Mouse (Mus musculus) granulocyte monocyte progenitor cell, adult 5-6 weeks (primary cell): ENCODE results near the gene Olfr1278. TPM values are rescaled to one million over a fixed set of nuclear protein-coding genes. Genes with fewer than 3 reads are reported as not detected.
"Not testable (repeated sequence)": the region's sequence is repeated elsewhere in the genome, so short reads cannot be mapped to it uniquely, and the experiment has no call there.

Experiments
- ATAC-seq: replicated peaks from 2 replicates; pipeline ENCODE4 v1.8.0; 2016; ENCODE audit warnings: mild to moderate bottlenecking, moderate TSS enrichment, inconsistent platforms; ENCODE audit not compliant: poor library complexity, severe bottlenecking
- total RNA-seq, 2 experiments: library from RNA; stranded (forward) in 1 of 2; stranded (reverse) in 1 of 2; fragments of 200-712, 200-1000 nt in 1 of 2; fragments of >200 nt in 1 of 2; fragmentation: Nextera tagmentation in 1 of 2; gene quantifications; 2 replicates each; pipeline ENCODE4 v1.2.3; 2014 to 2017

Olfr1278 gene
- total RNA-seq (2014; fragmentation: Nextera tagmentation) (not detected in 2 replicates), total RNA-seq (2017) (not detected in 2 replicates)

DNA sequence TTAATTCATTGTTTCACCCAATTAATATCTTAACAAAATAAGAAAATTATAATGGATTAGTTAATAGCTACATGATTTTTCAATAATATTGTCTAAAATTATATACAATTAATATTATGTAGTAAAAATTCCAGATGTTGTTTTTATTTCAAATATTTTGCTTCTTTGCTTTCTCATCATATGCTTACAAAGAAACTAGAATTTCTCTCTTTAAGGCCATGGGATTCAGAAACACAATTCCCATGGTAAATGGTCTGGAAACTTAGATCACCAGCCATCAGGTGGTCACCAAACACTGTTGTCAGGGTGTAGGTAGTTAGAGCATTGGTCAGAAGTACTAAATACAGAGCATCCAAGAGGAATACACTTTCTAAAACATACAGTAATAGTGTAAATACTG lies at the start of gene Olfr1278:
Gene Olfr1278 (plus strand): TSS at position 301 of the 400 bp plus-strand sequence.
- no peak for ATAC-seq

DNA sequence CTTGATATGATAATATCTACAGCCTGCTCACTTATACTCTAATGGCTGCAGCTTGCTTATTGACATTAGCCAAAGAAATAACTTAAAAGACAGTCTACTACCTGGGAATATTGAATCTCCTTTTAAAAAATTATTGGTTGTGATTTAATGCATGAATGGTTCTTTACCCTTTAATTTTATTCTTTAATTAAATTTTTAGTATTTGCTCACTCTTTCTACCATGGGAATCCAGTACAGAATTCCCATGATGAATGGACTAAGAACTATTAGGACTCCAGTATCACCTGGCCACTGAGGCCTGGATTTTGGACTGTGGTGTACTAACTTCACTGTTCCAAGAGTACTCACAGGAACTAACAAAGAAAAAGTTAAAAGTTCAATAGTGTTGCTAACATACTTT lies 35.7 kb upstream of the Olfr1278 start, which contains the start of gene Olfr1276:
Gene Olfr1276 (plus strand): TSS at position 301 of the 400 bp plus-strand sequence.
- ATAC-seq: no peak

DNA sequence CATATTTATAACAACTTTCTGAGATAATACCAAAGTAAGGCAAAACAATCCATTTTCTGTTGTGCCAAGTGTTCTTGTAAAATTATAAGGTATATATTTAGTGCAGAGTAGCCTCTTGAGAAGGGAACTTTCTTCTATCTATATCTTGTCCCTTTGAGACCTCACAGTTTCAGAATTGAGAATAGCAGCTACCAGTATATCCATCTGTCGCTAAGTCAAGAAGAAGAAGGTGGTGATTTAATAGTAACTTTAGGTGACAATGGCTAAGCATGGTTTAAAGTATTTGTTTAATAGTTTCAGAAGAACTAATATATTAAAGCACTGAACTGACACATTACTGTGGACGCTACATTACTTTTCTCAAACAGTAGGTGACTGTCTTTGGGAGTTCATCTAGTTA lies 15.9 kb upstream of the Olfr1278 start, which contains the start of gene Olfr1277:
Gene Olfr1277 (minus strand): TSS at position 101 of the 400 bp plus-strand sequence.
- no peak for ATAC-seq

DNA sequence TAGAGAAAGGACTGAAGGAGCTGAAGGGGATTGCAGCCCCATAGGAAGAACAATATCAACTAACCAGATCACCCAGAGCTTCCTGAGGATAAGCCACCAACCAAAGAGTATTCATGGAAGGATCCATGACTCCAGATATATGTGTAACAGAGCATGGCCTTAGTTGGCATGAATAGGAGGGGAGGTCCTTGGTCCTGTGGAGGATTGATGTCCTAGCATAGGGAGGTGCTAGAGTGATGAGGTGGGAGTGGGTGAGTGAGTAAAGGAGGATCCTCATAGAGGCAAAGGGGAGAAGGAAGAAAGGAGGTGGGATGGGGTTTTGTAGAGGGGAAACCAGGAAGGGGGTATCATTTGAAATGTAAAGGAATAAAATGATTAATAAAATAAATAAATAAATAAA lies 8.6 kb downstream of the Olfr1278 start:
- ATAC-seq: no peak

DNA sequence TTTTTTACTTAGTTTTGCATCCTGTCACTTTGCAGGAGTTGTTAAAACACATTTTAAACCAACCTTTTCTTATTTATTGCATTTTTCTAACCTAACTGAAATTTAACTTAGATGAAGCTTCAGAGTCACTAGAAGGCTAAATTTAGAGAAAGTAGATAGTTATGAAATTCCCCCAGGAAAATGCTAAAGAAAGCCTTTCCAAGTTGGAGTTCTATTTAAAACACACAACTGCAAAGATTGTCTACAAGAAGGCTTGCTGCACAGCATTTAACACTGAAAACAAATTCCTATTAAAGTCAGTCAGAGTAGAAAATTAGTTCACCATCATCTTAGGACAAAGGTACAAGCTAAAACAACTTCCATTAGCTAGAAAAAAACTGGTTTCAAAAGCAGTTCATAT lies 10.4 kb downstream of the Olfr1278 start, which contains the start of gene Olfr1279:
Gene Olfr1279 (plus strand): TSS at position 262 of the 400 bp plus-strand sequence.
- ATAC-seq: no peak

DNA sequence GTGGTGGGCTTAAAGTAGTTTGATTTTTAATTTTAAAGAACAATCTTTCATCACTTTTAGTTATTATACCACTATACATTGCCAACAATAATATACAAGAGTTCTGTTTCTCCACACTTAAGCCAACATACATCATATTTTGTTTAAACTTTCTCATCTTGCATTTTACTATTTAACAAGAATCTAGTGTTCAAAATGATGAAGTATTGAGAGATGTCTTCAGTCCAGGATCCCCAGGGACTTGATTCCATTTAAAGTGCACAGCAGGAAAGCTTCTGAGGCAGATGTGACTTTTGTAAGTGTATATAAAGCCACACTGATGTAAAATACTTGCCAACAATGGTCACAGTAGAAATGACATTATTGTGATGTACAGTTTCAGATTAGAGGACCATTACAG lies 23.8 kb downstream of the Olfr1278 start, which contains the start of gene Olfr1280:
Gene Olfr1280 (plus strand): TSS at position 301 of the 400 bp plus-strand sequence.
- no peak for ATAC-seq

DNA sequence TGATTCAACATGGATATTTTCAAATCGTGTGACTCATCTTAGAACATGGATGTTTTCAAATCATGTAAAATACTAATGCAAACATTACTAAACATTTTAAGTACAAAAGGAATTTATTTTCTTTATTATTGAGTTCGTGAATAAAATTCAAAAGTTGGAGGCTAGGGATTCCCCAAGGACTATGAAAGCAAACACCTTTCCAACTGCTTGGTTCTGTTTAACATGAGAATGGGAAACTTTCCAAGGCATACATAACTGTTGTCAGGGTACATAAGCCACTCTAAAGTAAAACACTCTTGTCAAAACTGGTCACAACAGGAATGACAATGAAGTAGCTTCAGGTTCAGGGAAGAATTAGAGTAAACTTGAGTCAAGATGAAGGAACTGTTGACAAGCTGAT lies 36.3 kb downstream of the Olfr1278 start, which contains the start of gene Olfr1281:
Gene Olfr1281 (plus strand): TSS at position 301 of the 400 bp plus-strand sequence.
- no peak for ATAC-seq

DNA sequence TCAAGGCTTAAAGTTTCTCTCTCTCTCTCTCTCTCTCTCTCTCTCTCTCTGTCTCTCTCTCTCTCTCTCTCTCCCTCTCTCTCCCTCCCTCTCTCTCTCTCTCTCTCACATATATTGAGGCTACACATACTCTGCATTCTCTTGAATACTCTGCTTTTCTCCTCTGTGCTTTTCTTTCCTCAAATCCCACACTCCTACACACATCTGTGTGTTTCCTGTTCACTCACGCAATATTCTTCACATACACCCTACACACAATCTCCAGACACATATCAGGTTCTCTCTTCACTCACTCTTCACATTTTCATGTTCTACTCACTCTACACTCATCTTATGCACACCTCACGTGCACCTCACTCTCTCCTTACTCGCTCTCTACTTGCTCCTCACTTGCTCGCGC lies 43.8 kb downstream of the Olfr1278 start:
- ATAC-seq: not testable (repeated sequence)

DNA sequence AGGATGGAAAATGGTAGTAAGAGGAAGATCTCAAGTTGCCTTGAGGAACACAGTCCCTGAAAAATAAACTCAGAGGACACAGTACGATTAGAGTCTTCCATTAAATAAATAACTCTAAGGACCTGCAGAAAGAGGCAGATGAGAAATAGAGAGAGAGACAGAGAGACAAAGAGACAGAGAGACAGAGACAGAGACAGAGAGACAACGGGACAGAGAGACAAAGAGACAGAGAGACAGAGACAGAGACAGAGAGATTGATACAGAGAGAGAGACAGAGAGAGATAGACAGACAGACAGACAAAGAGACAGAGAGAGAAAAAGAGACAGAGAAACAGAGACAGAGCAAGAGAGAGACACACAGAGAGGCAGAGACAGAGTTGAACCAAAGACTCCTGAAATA lies 46.0 kb downstream of the Olfr1278 start, which contains the start of gene Olfr1282:
Gene Olfr1282 (minus strand): TSS at position 101 of the 400 bp plus-strand sequence.
- no peak for ATAC-seq

Other genes with a start within 250 kb of the Olfr1278 start
- gene Gm13941, start 184.2 kb upstream of the Olfr1278 start, total RNA-seq (2014; fragmentation: Nextera tagmentation): not detected in 2 replicates
- not detected in 2 replicates for gene Gm13941, start 184.2 kb upstream of the Olfr1278 start, total RNA-seq (2017)
- gene Gm15130, start 137.2 kb upstream of the Olfr1278 start, total RNA-seq (2014; fragmentation: Nextera tagmentation): not detected in 2 replicates
- not detected in 2 replicates for gene Gm15130, start 137.2 kb upstream of the Olfr1278 start, total RNA-seq (2017)
- gene 4930430A15Rik, start 60.5 kb upstream of the Olfr1278 start, total RNA-seq (2014; fragmentation: Nextera tagmentation): not detected in 2 replicates
- gene 4930430A15Rik, start 60.5 kb upstream of the Olfr1278 start, total RNA-seq (2017): not detected in 2 replicates
- gene Olfr1275, start 54.9 kb upstream of the Olfr1278 start, total RNA-seq (2014; fragmentation: Nextera tagmentation): not detected in 2 replicates
- gene Olfr1275, start 54.9 kb upstream of the Olfr1278 start, total RNA-seq (2017): not detected in 2 replicates
- not detected in 2 replicates for gene Olfr1276, start 35.6 kb upstream of the Olfr1278 start, total RNA-seq (2014; fragmentation: Nextera tagmentation)
- gene Olfr1276, start 35.6 kb upstream of the Olfr1278 start, total RNA-seq (2017): not detected in 2 replicates
- gene Olfr1277, start 16.0 kb upstream of the Olfr1278 start, total RNA-seq (2014; fragmentation: Nextera tagmentation): not detected in 2 replicates
- gene Olfr1277, start 16.0 kb upstream of the Olfr1278 start, total RNA-seq (2017): not detected in 2 replicates
- gene Olfr1279, start 10.5 kb downstream of the Olfr1278 start, total RNA-seq (2014; fragmentation: Nextera tagmentation): not detected in 2 replicates
- not detected in 2 replicates for gene Olfr1279, start 10.5 kb downstream of the Olfr1278 start, total RNA-seq (2017)
- gene Olfr1280, start 23.9 kb downstream of the Olfr1278 start, total RNA-seq (2014; fragmentation: Nextera tagmentation): not detected in 2 replicates
- not detected in 2 replicates for gene Olfr1280, start 23.9 kb downstream of the Olfr1278 start, total RNA-seq (2017)
- not detected in 2 replicates for gene Olfr1281, start 36.4 kb downstream of the Olfr1278 start, total RNA-seq (2014; fragmentation: Nextera tagmentation)
- not detected in 2 replicates for gene Olfr1281, start 36.4 kb downstream of the Olfr1278 start, total RNA-seq (2017)
- not detected in 2 replicates for gene Olfr1282, start 45.9 kb downstream of the Olfr1278 start, total RNA-seq (2014; fragmentation: Nextera tagmentation)
- gene Olfr1282, start 45.9 kb downstream of the Olfr1278 start, total RNA-seq (2017): not detected in 2 replicates
- gene Olfr1283, start 76.7 kb downstream of the Olfr1278 start, total RNA-seq (2014; fragmentation: Nextera tagmentation): not detected in 2 replicates
- not detected in 2 replicates for gene Olfr1283, start 76.7 kb downstream of the Olfr1278 start, total RNA-seq (2017)
- gene Olfr1284, start 85.4 kb downstream of the Olfr1278 start, total RNA-seq (2014; fragmentation: Nextera tagmentation): not detected in 2 replicates
- gene Olfr1284, start 85.4 kb downstream of the Olfr1278 start, total RNA-seq (2017): not detected in 2 replicates
- gene Olfr1286, start 133.0 kb downstream of the Olfr1278 start, total RNA-seq (2014; fragmentation: Nextera tagmentation): not detected in 2 replicates
- gene Olfr1286, start 133.0 kb downstream of the Olfr1278 start, total RNA-seq (2017): not detected in 2 replicates
- not detected in 2 replicates for gene Olfr1287, start 159.0 kb downstream of the Olfr1278 start, total RNA-seq (2014; fragmentation: Nextera tagmentation)
- gene Olfr1287, start 159.0 kb downstream of the Olfr1278 start, total RNA-seq (2017): not detected in 2 replicates
- gene Olfr1288, start 184.0 kb downstream of the Olfr1278 start, total RNA-seq (2014; fragmentation: Nextera tagmentation): not detected in 2 replicates
- gene Olfr1288, start 184.0 kb downstream of the Olfr1278 start, total RNA-seq (2017): not detected in 2 replicates
- not detected in 2 replicates for gene Olfr1289, start 190.7 kb downstream of the Olfr1278 start, total RNA-seq (2014; fragmentation: Nextera tagmentation)
- not detected in 2 replicates for gene Olfr1289, start 190.7 kb downstream of the Olfr1278 start, total RNA-seq (2017)
- not detected in 2 replicates for gene Olfr1290, start 203.7 kb downstream of the Olfr1278 start, total RNA-seq (2014; fragmentation: Nextera tagmentation)
- not detected in 2 replicates for gene Olfr1290, start 203.7 kb downstream of the Olfr1278 start, total RNA-seq (2017)
- gene Olfr1291-ps1, start 207.0 kb downstream of the Olfr1278 start, total RNA-seq (2014; fragmentation: Nextera tagmentation): not detected in 2 replicates
- not detected in 2 replicates for gene Olfr1291-ps1, start 207.0 kb downstream of the Olfr1278 start, total RNA-seq (2017)
- gene Olfr1293-ps, start 235.1 kb downstream of the Olfr1278 start, total RNA-seq (2014; fragmentation: Nextera tagmentation): not detected in 2 replicates
- gene Olfr1293-ps, start 235.1 kb downstream of the Olfr1278 start, total RNA-seq (2017): not detected in 2 replicates